Mouse (Mus musculus): Measurements from ENCODE around the gene Snx29. TPM values are rescaled to one million over a fixed set of nuclear protein-coding genes. Genes with fewer than 3 reads are reported as not detected.
A peak's percentile ranks its signal among the peaks of the same experiment; 100 is the strongest.

The Snx29 gene
- polyA plus RNA-seq, 1 experiment: not detected

DNA sequence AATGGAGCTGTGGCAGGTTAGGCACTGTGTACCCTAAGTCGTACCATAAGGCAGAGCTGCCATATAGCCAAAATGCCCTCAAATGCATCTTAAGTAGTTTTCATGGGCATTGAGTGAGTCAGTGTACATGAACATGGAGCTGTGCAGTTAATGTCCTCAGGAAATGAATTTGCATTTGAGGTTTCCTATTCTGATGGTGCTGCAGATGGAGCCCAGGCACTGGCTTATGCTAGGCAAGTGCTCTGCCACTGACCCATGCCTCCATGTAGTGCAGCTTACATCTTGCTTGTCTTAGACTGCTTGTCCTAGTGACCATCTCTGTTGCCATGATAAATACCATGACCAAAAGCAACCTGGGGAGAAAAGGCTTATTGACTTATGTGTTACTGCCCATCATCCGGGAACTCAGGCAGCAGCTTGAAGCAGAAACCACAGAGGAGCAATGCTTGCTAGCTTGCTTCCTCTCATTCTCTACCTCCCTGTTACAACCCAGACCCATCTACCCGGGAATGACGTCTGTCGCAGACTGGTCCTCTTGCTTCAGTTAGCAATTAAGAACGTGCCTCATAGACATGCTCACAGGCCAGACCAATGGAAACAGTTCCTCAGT is 336.5 kb downstream of the Snx29 start:
- 92% methylated on average over 6 of the region's 6 CpGs for WGBS
- H3K4me1 ChIP-seq (ENCODE audit: control insufficient read depth, insufficient read depth, low read length): no peaks in the 10 kb centered on the region
- H3K27ac ChIP-seq (ENCODE audit: insufficient read depth, low read depth, low read length): no peak overlapping the region

DNA sequence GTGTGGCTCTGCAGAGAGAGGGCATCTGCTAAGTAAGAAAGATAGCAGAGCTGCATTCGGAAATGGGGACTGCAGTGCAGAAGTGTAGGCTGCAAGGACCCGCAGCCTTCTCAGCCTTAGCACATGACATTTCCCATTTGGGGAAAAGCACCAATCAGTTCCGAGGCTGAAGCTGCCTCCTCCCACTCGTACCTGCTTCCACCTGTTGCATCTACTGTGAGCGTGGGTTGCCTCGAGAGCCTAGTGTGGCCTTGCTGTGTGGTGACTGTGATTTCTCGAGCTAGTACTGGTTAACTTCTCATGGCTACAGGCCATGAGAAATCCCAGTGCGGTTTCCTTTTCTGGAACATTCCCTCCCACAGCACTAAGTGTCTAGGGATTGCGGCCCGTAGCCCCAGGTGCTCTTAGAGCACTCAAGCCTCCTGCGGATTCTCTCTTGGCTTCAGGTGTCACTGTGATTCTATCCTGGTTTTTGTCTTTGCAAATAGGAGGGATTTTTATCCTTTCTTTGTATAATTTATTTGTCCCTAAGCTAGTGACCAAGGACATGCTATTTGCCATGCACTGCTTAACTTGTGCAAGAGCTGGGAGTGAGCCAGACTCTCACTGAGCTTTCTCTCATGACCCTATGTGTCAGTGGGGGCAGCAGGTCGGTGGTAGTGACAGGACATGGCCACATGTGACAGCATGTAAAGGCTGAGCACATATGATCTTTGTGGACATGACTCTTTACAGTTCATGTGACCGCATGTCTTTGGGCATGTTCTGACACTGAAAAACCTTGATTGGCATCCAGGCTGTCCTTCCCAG is 342.4 kb downstream of the Snx29 start:
- TF ChIP-seq CTCF (IDR thresholded peaks at IDR 0.05; ENCODE audit: insufficient read depth, low read depth, low read length) (no peak), POLR2A (IDR thresholded peaks at IDR 0.05; ENCODE audit: insufficient read depth, low read depth, low read length) (no peak)
- 87% methylated on average over 13 of the region's 13 CpGs for WGBS
- Histone ChIP-seq H3K4me3 (ENCODE audit: insufficient read depth, low read depth, low read length) (no peak overlapping the region), H3K27ac (ENCODE audit: insufficient read depth, low read depth, low read length) (no peak overlapping the region), H3K4me1 (ENCODE audit: control insufficient read depth, insufficient read depth, low read length) (peaks cover 6% of the 10 kb centered on the region)

More for the DNA sequence above, 336.5 kb downstream of the Snx29 start:
- no peak overlapping the region for H3K4me3 ChIP-seq (ENCODE audit: insufficient read depth, low read depth, low read length)
- TF ChIP-seq POLR2A (IDR thresholded peaks at IDR 0.05; ENCODE audit: insufficient read depth, low read depth, low read length): no peak
- TF ChIP-seq CTCF (IDR thresholded peaks at IDR 0.05; ENCODE audit: insufficient read depth, low read depth, low read length): no peak

DNA sequence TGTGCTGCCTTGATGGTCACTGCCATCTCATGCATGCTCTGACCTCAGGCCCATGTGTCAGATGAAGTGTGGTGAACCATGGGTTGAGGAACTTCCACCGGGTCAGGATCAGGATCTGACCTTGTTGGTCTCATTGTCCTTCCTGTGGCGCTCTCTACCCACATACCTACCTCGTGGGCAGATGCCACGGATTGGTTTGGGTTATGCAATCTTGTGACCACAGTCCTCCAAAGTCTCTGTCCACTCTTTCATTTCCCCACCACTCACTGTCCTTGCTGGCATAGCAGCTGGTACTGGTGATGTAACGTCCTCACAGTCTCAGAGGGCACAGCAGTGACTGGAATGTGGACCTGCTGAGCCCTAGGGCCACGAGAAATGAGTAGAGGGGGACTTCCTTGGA is 343.2 kb downstream of the Snx29 start:
- TF ChIP-seq CTCF (IDR thresholded peaks at IDR 0.05; ENCODE audit: insufficient read depth, low read depth, low read length) (no peak), POLR2A (IDR thresholded peaks at IDR 0.05; ENCODE audit: insufficient read depth, low read depth, low read length) (no peak)
- WGBS: 89% methylated on average over 6 of the region's 6 CpGs
- Histone ChIP-seq H3K27ac (ENCODE audit: insufficient read depth, low read depth, low read length) (no peak overlapping the region), H3K4me3 (ENCODE audit: insufficient read depth, low read depth, low read length) (no peak overlapping the region), H3K4me1 (ENCODE audit: control insufficient read depth, insufficient read depth, low read length) (peaks cover 11% of the 10 kb centered on the region)

DNA sequence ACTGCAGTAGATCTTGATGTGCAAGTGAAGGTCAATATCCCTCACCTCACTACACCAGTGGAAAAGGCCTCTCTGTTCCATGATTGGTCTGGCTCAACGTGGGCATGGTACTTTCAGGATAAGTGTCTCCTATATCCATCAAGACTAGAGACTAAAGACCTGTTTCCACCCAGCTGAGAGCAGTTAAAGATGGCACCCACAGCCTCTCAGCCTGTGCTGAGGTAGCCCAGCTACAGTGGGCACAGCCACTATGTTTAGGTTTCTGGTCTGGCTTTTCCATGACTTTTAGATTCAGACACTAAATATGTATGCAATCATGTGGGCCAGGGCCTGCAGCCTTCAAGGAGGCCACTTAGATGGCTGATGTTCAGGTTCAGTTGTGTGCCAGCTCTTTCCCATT is 345.7 kb downstream of the Snx29 start:
- Histone ChIP-seq H3K4me1 (ENCODE audit: control insufficient read depth, insufficient read depth, low read length) (peaks cover 15% of the 10 kb centered on the region), H3K4me3 (ENCODE audit: insufficient read depth, low read depth, low read length) (no peak overlapping the region), H3K27ac (ENCODE audit: insufficient read depth, low read depth, low read length) (peak overlapping the region; percentile 11; the same call in 1 of the 2 replicates)
- TF ChIP-seq CTCF (IDR thresholded peaks at IDR 0.05; ENCODE audit: insufficient read depth, low read depth, low read length) (no peak), POLR2A (IDR thresholded peaks at IDR 0.05; ENCODE audit: insufficient read depth, low read depth, low read length) (no peak)
- 86% methylated on average over 1 of the region's 1 CpGs for WGBS

DNA sequence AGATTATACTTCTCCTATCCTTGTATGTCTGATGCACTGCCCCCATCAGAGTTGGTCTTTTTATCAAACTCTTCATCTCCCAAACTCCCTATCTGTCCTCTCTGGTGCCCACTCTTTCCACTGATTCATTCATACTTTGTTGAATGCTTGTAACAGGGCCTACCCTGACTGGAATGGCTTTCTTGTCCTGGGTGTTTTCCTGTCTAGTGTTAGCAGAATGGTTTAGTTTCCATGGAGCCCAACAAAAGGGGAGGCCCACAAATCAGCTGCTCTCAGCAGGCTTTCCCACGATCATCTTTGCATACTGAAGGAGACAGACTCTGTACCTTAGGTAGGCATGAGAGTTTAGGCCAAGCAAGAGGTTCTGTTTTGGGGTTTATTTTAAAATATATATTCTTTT is 346.2 kb downstream of the Snx29 start:
- WGBS: 49% methylated on average over 1 of the region's 1 CpGs
- Histone ChIP-seq H3K4me1 (ENCODE audit: control insufficient read depth, insufficient read depth, low read length) (peaks cover 15% of the 10 kb centered on the region), H3K4me3 (ENCODE audit: insufficient read depth, low read depth, low read length) (no peak overlapping the region), H3K27ac (ENCODE audit: insufficient read depth, low read depth, low read length) (no peak overlapping the region)
- no peak for TF ChIP-seq POLR2A (IDR thresholded peaks at IDR 0.05; ENCODE audit: insufficient read depth, low read depth, low read length)
- no peak for TF ChIP-seq CTCF (IDR thresholded peaks at IDR 0.05; ENCODE audit: insufficient read depth, low read depth, low read length)

DNA sequence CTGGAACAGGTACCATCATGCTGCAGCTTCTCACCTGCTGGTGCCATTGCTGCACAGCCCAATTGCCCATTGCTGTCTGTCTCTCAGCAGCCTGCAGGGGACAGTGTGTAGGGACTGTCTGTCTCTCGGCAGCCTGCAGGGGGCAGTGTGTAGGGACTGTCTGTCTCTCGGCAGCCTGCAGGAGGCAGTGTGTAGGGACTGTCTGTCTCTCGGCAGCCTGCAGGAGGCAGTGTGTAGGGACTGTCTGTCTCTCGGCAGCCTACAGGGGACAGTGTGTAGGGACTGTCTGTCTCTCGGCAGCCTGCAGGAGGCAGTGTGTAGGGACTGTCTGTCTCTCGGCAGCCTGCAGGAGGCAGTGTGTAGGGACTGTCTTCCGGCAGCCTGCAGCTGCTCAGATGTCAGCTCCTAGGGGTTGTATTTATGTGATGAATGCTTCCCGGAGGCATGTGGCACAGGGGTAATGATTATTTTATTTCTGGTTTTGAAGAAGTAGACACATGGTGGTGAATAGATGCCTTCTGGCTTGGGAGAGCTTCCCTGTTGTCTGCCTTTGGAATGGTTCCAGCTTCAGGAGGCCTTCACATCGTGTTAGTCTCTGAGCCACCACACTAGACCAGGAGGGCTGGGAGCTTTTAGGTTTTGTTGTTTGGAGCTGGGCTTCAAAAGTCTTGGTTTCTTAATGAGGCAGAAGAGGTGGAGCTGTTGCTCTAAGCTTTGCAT is 347.7 kb downstream of the Snx29 start:
- H3K27ac ChIP-seq (ENCODE audit: insufficient read depth, low read depth, low read length): peak overlapping the region; percentile 40
- 56% methylated on average over 9 of the region's 9 CpGs for WGBS
- peaks cover 15% of the 10 kb centered on the region for H3K4me1 ChIP-seq (ENCODE audit: control insufficient read depth, insufficient read depth, low read length)
- no peak overlapping the region for H3K4me3 ChIP-seq (ENCODE audit: insufficient read depth, low read depth, low read length)
- TF ChIP-seq POLR2A (IDR thresholded peaks at IDR 0.05; ENCODE audit: insufficient read depth, low read depth, low read length) (no peak), CTCF (IDR thresholded peaks at IDR 0.05; ENCODE audit: insufficient read depth, low read depth, low read length) (peak; percentile 70)

DNA sequence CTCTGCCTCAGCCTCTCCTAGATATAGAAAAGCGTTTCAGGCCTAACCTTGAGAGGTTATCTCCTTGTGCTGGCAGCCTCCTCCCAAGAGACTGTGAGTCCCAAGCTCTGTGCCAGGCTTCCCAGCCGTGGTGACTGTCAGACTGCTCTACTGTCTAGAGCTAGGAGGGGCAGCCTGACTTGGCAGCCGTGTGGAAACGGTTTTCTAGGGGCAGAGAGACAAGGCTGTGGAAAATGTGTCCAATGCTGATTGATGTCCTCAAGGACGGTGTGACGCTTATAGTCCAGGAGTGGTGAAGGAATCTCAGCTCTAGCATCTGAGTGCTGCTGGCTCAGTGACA is 348.2 kb downstream of the Snx29 start:
- WGBS: 53% methylated on average over 6 of the region's 6 CpGs
- H3K4me3 ChIP-seq (ENCODE audit: insufficient read depth, low read depth, low read length): no peak overlapping the region
- H3K4me1 ChIP-seq (ENCODE audit: control insufficient read depth, insufficient read depth, low read length): peaks cover 15% of the 10 kb centered on the region
- TF ChIP-seq CTCF (IDR thresholded peaks at IDR 0.05; ENCODE audit: insufficient read depth, low read depth, low read length) (no peak), POLR2A (IDR thresholded peaks at IDR 0.05; ENCODE audit: insufficient read depth, low read depth, low read length) (no peak)
- peak overlapping the region; percentile 40 for H3K27ac ChIP-seq (ENCODE audit: insufficient read depth, low read depth, low read length)

DNA sequence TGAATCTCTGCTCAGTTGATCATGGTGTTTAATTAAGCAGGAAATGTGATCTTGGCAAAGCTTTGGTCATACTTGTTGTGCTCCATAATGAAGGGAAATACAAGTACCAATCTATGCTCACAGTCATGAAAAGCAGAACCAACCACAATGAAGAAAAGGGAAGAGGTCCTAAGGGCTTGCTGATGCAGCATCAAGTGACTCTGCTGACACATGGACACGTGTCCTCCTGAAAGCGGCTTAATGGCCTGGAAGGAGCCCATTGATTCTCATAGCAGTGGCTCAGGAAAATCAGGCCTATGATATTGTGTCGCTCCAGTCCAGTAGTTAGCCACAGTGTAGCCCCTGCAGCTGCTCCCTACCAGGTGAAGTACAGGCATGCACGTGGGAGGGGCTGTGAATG is 353.3 kb downstream of the Snx29 start:
- TF ChIP-seq POLR2A (IDR thresholded peaks at IDR 0.05; ENCODE audit: insufficient read depth, low read depth, low read length) (no peak), CTCF (IDR thresholded peaks at IDR 0.05; ENCODE audit: insufficient read depth, low read depth, low read length) (no peak)
- peaks cover 5% of the 10 kb centered on the region for H3K4me1 ChIP-seq (ENCODE audit: control insufficient read depth, insufficient read depth, low read length)
- 73% methylated on average over 4 of the region's 4 CpGs for WGBS
- no peak overlapping the region for H3K27ac ChIP-seq (ENCODE audit: insufficient read depth, low read depth, low read length)
- H3K4me3 ChIP-seq (ENCODE audit: insufficient read depth, low read depth, low read length): no peak overlapping the region

DNA sequence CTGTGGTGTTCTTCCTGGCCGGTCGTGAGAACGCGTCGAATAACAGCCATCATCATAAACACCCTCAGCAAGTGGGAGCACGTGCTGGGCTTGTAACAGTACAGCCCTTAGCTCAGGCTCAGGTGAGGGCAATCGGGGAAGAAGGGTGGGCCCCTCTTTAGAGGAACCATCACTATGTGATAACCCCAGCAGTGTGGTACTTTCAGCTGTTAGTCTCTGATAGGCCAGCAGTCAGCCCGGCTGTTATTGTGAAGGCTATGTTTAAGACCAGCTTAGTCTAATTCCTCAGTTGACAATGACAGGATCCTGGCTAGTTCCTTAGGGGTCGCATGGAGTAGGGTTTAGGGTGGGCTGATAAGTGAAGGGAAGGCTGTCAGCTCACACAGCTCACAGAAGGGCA is 362.6 kb downstream of the Snx29 start:
- TF ChIP-seq POLR2A (IDR thresholded peaks at IDR 0.05; ENCODE audit: insufficient read depth, low read depth, low read length) (no peak), CTCF (IDR thresholded peaks at IDR 0.05; ENCODE audit: insufficient read depth, low read depth, low read length) (no peak)
- peaks cover 8% of the 10 kb centered on the region for H3K4me1 ChIP-seq (ENCODE audit: control insufficient read depth, insufficient read depth, low read length)
- no peak overlapping the region for H3K4me3 ChIP-seq (ENCODE audit: insufficient read depth, low read depth, low read length)
- no peak overlapping the region for H3K27ac ChIP-seq (ENCODE audit: insufficient read depth, low read depth, low read length)
- WGBS: 95% methylated on average over 9 of the region's 9 CpGs
